Mouse (Mus musculus) c-Kit-positive CD71-negative TER-119-negative erythroid progenitor cells, embryonic 14.5 days (primary cell): Measurements from ENCODE around the gene 1700017D01Rik.
"Not testable (repeated sequence)": the region's sequence is repeated elsewhere in the genome, so short reads cannot be mapped to it uniquely, and the experiment has no call there.

Experiments
- DNase-seq: peaks from one replicate; pipeline ENCODE4 v3.0.0-alpha.2; 2013; ENCODE audit warnings: low read depth

The 1700017D01Rik gene

DNA sequence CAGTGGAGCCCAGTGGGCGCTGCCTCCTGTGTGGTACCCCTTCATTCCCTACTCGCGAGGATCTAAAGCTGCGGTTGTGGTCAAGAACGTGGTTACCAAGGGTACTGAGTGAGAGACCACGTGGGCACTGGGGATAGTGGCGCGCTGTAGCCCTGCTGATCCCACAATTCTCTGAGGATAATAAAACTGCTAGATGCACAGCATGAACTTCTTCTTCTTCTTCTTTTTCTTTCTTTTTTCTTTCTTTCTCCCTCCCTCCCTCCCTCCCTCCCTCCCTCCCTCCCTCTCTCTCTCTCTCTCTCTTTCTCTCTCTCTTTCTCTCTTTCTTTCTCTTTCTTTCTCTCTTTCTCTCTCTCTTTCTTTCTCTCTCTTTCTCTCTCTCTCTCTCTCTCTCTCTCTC lies at the start of gene 1700017D01Rik:
1700017D01Rik (minus strand) TSS at position 101 of the 400 bp plus-strand sequence.
- DNase-seq, result not testable (repeated sequence)

GRCm38 (mm10) chr19:11177464-11177863 lies 46.8 kb upstream of the 1700017D01Rik start:
- no peak for DNase-seq

DNA sequence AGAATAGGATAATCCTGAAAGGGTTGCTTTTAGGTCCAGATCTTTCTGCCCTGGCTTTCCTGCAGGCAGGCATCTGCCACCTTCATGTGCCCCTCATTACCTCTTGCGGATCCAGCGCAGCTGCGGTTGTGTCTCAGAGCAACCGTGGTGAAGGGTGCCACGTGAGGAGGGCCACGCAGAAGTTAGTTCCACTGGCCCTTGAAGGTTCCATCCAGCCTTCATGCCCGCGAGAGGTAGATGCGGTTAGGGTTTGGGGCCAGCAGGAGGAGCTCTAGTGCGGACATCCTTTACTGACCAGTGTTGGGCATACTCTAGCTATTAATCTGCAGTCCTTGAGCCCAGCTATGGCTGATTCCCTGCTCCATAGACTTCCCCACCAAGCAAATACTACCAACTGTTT lies 34.5 kb upstream of the 1700017D01Rik start, which contains the start of gene 1700025F22Rik:
1700025F22Rik (minus strand) TSS at position 149 of the 400 bp plus-strand sequence.
- DNase-seq, result peak; percentile 9

- not testable (repeated sequence) for DNase-seq
Measured at GRCm38 (mm10) chr19:11157890-11158289, 27.2 kb upstream of the 1700017D01Rik start.

DNA sequence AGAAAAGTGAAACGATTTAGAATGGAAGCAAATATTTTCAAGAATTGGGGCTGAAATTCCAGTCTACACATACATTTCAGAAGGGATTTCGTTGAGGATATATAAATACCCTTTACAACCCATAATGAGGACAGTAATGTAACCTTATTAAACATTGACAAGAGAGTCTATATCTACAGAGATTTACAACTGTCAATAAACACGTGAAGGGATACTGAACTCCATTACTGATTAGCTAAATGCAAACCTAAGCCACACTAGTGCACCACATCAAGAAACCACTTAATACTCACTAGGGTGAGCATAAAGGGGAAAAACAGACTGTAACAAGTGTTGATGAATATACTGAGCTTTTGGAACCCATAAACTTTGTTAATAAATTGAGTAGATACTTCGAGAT lies 4.7 kb upstream of the 1700017D01Rik start:
- no peak for DNase-seq

DNA sequence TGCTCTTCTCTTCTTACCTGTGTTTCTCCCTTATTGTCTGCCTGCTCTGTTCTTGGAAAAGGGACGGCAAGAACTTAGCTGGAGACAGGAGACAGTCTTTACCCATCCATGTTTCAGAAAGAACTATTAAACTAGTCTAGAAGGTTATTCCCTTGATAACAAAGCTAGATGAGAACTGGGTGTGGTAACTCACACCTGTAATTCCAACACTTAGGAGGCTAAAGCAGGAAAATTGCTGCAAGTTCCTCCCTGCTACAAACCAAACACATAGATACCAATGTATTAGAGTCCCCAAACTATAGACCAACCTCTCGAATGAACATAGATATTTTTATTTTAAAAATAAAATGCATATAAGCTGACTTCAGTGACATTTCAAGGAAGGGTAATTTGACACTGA lies 4.2 kb upstream of the 1700017D01Rik start:
- no peak for DNase-seq

GRCm38 (mm10) chr19:11129702-11130101 lies 974 bp downstream of the 1700017D01Rik start:
- no peak for DNase-seq

GRCm38 (mm10) chr19:11121016-11121420 lies 9.7 kb downstream of the 1700017D01Rik start:
- not testable (repeated sequence) for DNase-seq

DNA sequence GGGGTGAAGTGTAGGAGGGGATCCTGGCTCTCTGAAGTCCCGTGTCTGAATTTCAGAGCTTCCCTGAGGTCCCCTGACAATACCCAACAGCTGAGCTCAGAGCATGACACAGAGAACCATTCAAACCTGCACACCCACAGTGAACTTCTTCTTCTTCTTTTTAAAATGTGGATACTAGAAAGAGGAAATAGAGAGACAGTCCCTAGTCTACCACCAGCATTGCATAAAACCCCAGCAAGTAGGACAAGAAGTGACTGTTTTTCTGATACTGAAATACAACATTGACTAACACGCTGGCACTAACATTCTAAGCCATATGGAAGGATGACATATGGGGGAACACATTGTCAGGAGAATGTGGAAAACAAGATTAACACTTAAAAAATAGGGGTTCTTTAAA lies 11.3 kb downstream of the 1700017D01Rik start:
- DNase-seq, result no peak

GRCm38 (mm10) chr19:11107746-11108145 lies 22.9 kb downstream of the 1700017D01Rik start:
- no peak for DNase-seq

GRCm38 (mm10) chr19:11101880-11102279 lies 28.8 kb downstream of the 1700017D01Rik start:
- DNase-seq, result no peak

DNA sequence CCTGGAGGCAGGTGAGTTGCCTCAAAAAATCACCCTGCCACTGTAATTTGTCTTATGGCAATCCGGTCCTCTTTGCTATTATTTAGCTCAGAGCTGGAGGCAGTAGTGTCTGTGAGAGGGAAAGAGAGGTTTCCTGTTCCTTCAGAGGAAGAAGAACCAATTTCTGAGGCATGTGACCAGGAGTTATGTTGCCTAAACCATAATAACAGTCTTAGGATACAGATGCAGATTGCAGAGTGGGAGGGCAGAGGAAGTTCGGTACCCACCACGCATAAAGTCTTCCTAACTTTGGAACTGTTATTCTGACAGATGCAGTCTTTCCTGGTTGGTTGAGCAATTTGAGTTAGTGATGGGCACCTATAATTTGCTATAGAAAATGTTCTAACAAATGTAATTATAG lies 32.3 kb downstream of the 1700017D01Rik start:
- no peak for DNase-seq

GRCm38 (mm10) chr19:11092131-11092530 lies 38.5 kb downstream of the 1700017D01Rik start:
- DNase-seq, result not testable (repeated sequence)

DNA sequence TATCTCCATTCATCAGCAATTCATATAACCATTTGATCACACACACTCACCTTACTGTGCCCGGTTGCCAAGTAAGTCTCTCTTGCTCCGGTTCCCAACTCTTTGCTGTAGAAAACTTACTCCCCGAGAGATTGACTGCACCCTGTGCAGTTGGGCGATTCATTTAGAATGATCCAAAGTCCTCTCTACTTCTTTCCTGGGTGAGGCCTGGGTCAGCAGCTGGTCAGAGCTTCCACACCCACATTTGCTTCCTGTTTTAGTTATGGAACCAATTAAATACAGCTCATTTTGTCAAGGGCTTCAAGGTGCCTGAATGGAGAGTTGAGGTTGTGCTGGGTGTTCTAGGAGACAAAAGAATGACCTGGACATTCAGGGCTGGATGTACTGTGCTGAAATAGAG lies 49.7 kb downstream of the 1700017D01Rik start, which contains the start of gene Ms4a8a:
Ms4a8a (minus strand) TSS at position 169 of the 400 bp plus-strand sequence.
- no peak for DNase-seq

GRCm38 (mm10) chr19:11070364-11070763 lies 60.3 kb downstream of the 1700017D01Rik start:
- no peak for DNase-seq

DNA sequence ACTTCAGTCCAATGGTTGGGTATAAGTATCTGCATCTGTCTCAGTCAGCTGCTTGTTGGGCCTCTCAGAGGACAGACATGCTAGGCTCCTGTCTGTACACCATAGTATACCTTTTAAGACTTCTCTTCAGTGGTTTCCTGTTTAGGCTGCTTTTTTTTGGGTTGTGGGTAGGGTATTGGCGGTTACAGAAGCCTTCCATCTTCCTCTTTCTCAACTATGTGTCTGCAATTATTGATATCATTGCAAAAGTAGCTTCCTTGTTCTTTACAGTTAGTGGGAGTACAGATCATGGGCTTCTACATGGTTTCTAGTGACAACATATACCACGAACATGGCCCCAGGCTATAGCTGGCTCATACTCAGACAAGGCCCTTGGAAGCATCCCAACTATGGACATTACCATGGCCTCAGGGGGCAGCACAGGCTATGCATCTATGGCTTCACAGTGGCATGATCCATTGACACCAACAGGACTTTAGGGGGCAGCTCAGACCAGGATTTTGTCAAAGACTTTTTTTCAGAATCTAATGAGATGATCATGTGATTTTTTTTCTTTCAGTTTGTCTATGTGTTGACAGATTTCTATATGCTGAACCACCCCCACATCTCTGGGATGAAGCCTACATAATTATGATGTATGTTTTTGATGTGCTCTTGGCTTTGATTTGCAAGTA lies 65.3 kb downstream of the 1700017D01Rik start:
- DNase-seq, result no peak

- DNase-seq, result no peak
Measured at GRCm38 (mm10) chr19:11060900-11061299, 69.8 kb downstream of the 1700017D01Rik start.

DNA sequence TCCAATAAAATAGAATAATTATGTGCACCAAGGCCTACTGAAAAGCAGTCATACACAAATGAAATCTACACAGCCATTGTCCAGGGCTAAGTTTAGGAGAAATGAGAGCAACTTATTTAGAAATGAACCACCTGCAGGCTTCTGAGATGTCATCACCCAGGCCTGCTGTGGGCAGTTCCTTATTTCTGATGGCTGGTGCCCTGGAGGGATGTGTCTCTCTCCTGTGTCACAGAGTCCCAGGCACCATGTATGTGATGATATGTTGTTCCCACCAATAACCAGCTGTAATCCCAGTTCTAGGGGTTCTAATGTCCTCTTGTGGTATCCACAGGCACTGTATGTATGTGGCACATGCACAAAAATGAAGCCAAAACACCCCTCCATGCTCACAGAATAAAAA lies 70.7 kb downstream of the 1700017D01Rik start:
- no peak for DNase-seq

GRCm38 (mm10) chr19:11055700-11056099 lies 75.0 kb downstream of the 1700017D01Rik start:
- DNase-seq, result not testable (repeated sequence)

DNA sequence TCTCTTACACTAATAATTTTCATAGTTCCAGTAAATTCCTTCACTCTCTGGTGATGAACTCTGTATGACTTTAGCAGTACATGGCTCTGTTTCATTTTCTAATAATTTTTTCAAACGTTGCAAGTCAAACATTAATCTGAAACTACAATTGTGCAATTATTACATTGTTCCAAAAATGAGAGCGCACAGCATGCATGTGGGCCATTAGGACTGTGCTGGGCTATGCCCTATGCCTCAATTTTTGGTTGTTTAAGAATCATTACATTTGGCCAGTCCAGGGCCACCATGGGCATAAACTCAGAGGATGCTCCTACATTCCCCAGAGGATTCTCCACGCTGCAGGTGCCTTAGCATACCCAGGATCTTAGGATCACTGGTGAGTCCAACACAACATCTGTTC lies 77.4 kb downstream of the 1700017D01Rik start:
- no peak for DNase-seq

- DNase-seq, result no peak
Measured at GRCm38 (mm10) chr19:11052877-11053276, 77.8 kb downstream of the 1700017D01Rik start.

- DNase-seq, result no peak
Measured at GRCm38 (mm10) chr19:11050286-11050685, 80.4 kb downstream of the 1700017D01Rik start.

DNA sequence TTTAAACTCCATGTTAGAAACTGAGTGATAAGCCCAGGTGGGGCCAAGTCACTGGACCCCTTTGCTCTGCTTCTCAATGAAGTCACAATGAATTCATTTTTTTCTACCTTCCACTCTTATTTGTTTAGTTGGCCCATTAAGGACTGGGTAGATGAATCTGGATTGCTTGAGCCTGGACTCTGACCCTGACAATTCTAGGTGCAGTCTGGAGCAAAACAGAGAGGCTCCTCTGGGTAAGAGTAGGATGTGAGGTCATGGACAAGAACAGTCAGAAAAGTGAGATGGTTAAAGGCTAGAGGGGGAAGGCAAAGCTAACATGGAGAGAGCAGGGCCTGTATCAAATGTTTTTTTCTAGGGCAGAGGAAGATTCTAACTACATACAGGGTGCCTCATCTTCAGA lies 81.2 kb downstream of the 1700017D01Rik start:
- no peak for DNase-seq

GRCm38 (mm10) chr19:11048503-11048902 lies 82.2 kb downstream of the 1700017D01Rik start:
- no peak for DNase-seq
